Mouse (Mus musculus): ENCODE results near the gene Pcmtd2. TPM values are rescaled to one million over a fixed set of nuclear protein-coding genes. Genes with fewer than 3 reads are reported as not detected.

The Pcmtd2 gene
- polyA plus RNA-seq, 1 experiment from 2014 or later = 14.2 TPM

DNA sequence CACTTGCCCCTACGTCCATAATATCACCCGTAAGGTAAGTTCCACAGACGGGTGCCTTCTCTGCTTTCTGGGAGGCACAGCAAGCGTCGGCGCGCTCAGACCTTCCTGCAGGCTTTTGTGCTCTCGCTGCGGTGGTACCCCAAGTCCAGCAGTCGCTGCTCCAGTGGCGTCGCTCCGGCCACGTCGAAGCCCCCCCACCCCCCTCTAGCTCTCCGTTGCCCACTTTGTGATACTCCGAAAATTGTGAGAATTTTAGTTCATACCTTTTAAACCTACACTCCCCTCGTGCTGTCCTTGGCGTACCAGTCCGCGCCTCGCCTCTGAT lies 26.8 kb downstream of the Pcmtd2 start:
- Histone ChIP-seq H3K27me3 (no peaks in the 10 kb centered on the region), H3K36me3 (peaks cover 18% of the 10 kb centered on the region), H3K4me3 (replicated peaks) (peak overlapping the region; percentile 85), H3K9me3 (replicated peaks) (no peaks in the 10 kb centered on the region), H3K4me2 (peak overlapping the region; percentile 93), H3K27ac (peak overlapping the region; percentile 83), H3K9ac (peak overlapping the region; percentile 85), H3K4me1 (replicated peaks) (peaks cover 27% of the 10 kb centered on the region)
- DNase-seq = no peak
- ATAC-seq (ENCODE audit: low read depth) = peak; percentile 0; the same call in 1 of the 2 replicates
- WGBS (ENCODE audit: insufficient replicate concordance) = under 1% methylated on average over 22 of the region's 22 CpGs

GRCm38 (mm10) chr2:181866931-181867330 lies 29.3 kb downstream of the Pcmtd2 start:
- H3K4me3 ChIP-seq (replicated peaks) = no peak overlapping the region
- ATAC-seq (ENCODE audit: low read depth) = no peak
- no peak overlapping the region for H3K4me2 ChIP-seq
- WGBS (ENCODE audit: insufficient replicate concordance) = 47% methylated on average over 5 of the region's 5 CpGs
- peaks cover 25% of the 10 kb centered on the region for H3K36me3 ChIP-seq
- peaks cover 24% of the 10 kb centered on the region for H3K4me1 ChIP-seq (replicated peaks)
- no peaks in the 10 kb centered on the region for H3K27me3 ChIP-seq
- DNase-seq = peak; percentile 56
- H3K27ac ChIP-seq = no peak overlapping the region
- no peak overlapping the region for H3K9ac ChIP-seq
- H3K9me3 ChIP-seq (replicated peaks) = no peaks in the 10 kb centered on the region

- DNase-seq = no peak
- peaks cover 25% of the 10 kb centered on the region for H3K36me3 ChIP-seq
Measured at GRCm38 (mm10) chr2:181871039-181871438, 33.4 kb downstream of the Pcmtd2 start.

GRCm38 (mm10) chr2:181878903-181879302 lies 41.2 kb downstream of the Pcmtd2 start:
- H3K4me2 ChIP-seq = no peak overlapping the region
- no peaks in the 10 kb centered on the region for H3K4me1 ChIP-seq (replicated peaks)
- no peak overlapping the region for H3K4me3 ChIP-seq (replicated peaks)
- ATAC-seq (ENCODE audit: low read depth) = no peak
- WGBS (ENCODE audit: insufficient replicate concordance) = 52% methylated on average over 1 of the region's 1 CpGs
- DNase-seq = no peak
- H3K27me3 ChIP-seq = no peaks in the 10 kb centered on the region
- no peak overlapping the region for H3K9ac ChIP-seq
- H3K9me3 ChIP-seq (replicated peaks) = no peaks in the 10 kb centered on the region
- peaks cover 7% of the 10 kb centered on the region for H3K36me3 ChIP-seq
- no peak overlapping the region for H3K27ac ChIP-seq

More at GRCm38 (mm10) chr2:181871039-181871438, 33.4 kb downstream of the Pcmtd2 start:
- no peak for ATAC-seq (ENCODE audit: low read depth)
- Histone ChIP-seq H3K9ac (no peak overlapping the region), H3K4me3 (replicated peaks) (no peak overlapping the region), H3K4me1 (replicated peaks) (peaks cover 3% of the 10 kb centered on the region), H3K27ac (no peak overlapping the region), H3K27me3 (no peaks in the 10 kb centered on the region), H3K4me2 (no peak overlapping the region), H3K9me3 (replicated peaks) (no peaks in the 10 kb centered on the region)
- WGBS (ENCODE audit: insufficient replicate concordance) = 80% methylated on average over 2 of the region's 2 CpGs

GRCm38 (mm10) chr2:181883022-181883749 lies 45.5 kb downstream of the Pcmtd2 start:
- no peaks in the 10 kb centered on the region for H3K4me1 ChIP-seq (replicated peaks)
- DNase-seq (no peak), ATAC-seq (ENCODE audit: low read depth) (no peak)
- H3K27ac ChIP-seq = no peak overlapping the region
- WGBS (ENCODE audit: insufficient replicate concordance) = 69% methylated on average over 3 of the region's 3 CpGs
- H3K27me3 ChIP-seq = no peaks in the 10 kb centered on the region
- no peak overlapping the region for H3K4me3 ChIP-seq (replicated peaks)
- no peaks in the 10 kb centered on the region for H3K9me3 ChIP-seq (replicated peaks)
- H3K9ac ChIP-seq = no peak overlapping the region
- H3K36me3 ChIP-seq = 0 out of 2 replicates have a peak, but pooled peaks cover 2% of the 10 kb centered on the region
- H3K4me2 ChIP-seq = no peak overlapping the region

Other genes starting within 250 kb of the Pcmtd2 start
- 33.6 and 37.3 TPM in 2 replicates for gene Prpf6, start 246.0 kb upstream of the Pcmtd2 start, polyA plus RNA-seq (2015; fragmentation: Nextera tagmentation; extraction: Ambion mirVana)
- gene Zfp512b, start 245.1 kb upstream of the Pcmtd2 start, polyA plus RNA-seq (2015; fragmentation: Nextera tagmentation; extraction: Ambion mirVana) = 8.4 and 9.0 TPM in 2 replicates
- 2.2 and 2.4 TPM in 2 replicates for gene Samd10, start 238.6 kb upstream of the Pcmtd2 start, polyA plus RNA-seq (2015; fragmentation: Nextera tagmentation; extraction: Ambion mirVana)
- not detected in 2 replicates for gene Gm29797, start 180.8 kb upstream of the Pcmtd2 start, polyA plus RNA-seq (2015; fragmentation: Nextera tagmentation; extraction: Ambion mirVana)
- 6.4 and 6.5 TPM in 2 replicates for gene Sox18, start 166.2 kb upstream of the Pcmtd2 start, polyA plus RNA-seq (2015; fragmentation: Nextera tagmentation; extraction: Ambion mirVana)
- gene Tcea2, start 157.5 kb upstream of the Pcmtd2 start, polyA plus RNA-seq (2015; fragmentation: Nextera tagmentation; extraction: Ambion mirVana) = 2.4 and 2.6 TPM in 2 replicates
- gene Rgs19, start 143.9 kb upstream of the Pcmtd2 start, polyA plus RNA-seq (2015; fragmentation: Nextera tagmentation; extraction: Ambion mirVana) = 17.7 and 19.9 TPM in 2 replicates
- gene Lkaaear1, start 139.4 kb upstream of the Pcmtd2 start, polyA plus RNA-seq (2015; fragmentation: Nextera tagmentation; extraction: Ambion mirVana) = not detected in 2 replicates
- gene Oprl1, start 122.8 kb upstream of the Pcmtd2 start, polyA plus RNA-seq (2015; fragmentation: Nextera tagmentation; extraction: Ambion mirVana) = 0.24 and 0.45 TPM in 2 replicates
- 0.12 TPM in 1 of 2 replicates, not detected in the other for gene Myt1, start 74.5 kb upstream of the Pcmtd2 start, polyA plus RNA-seq (2015; fragmentation: Nextera tagmentation; extraction: Ambion mirVana)
- 41.2 and 41.5 TPM in 2 replicates for gene Polr3k, start 26.5 kb downstream of the Pcmtd2 start, polyA plus RNA-seq (2015; fragmentation: Nextera tagmentation; extraction: Ambion mirVana)
- gene Gm14496, start 153.3 kb downstream of the Pcmtd2 start, polyA plus RNA-seq (2015; fragmentation: Nextera tagmentation; extraction: Ambion mirVana) = not detected in 2 replicates